Mouse (Mus musculus) lung, postnatal 0 days (tissue): ENCODE measurements at regions not wholly inside any gene's neighbourhood (a gene's known extent, or its start where the extent isn't known, plus 50 kb on each side); places are given as distances from the start of the nearest gene placed in this dataset.

Experiments
- ATAC-seq: fragments of 200-750 bp; cut with Nextera tagmentation; 2 replicates; pipeline ENCODE4 v1.8.0; 2017; ENCODE audit warnings: moderate library complexity
- DNase-seq: peaks from one replicate; pipeline ENCODE4 v3.0.0-alpha.2; 2016; ENCODE audit warnings: low spot score
- H3K27ac ChIP-seq: fragments of 300-500 bp; sonication (generic); 2 replicates; pipeline ENCODE4 v1.5.1; 2014; ENCODE audit warnings: antibody characterized with exemption, mild to moderate bottlenecking, low read length, mixed read lengths
- H3K27me3 ChIP-seq: fragments of 300-500 bp; sonication (generic); replicated peaks from 2 replicates; pipeline ENCODE4 v1.6.1; 2014; ENCODE audit warnings: low read length, mixed read lengths; ENCODE audit not compliant: insufficient read depth
- H3K36me3 ChIP-seq: fragments of 300-500 bp; sonication (generic); 2 replicates; pipeline ENCODE4 v1.6.1; 2014; ENCODE audit warnings: low read length, mixed read lengths; ENCODE audit not compliant: insufficient read depth
- H3K4me1 ChIP-seq: fragments of 300-500 bp; sonication (generic); 2 replicates; pipeline ENCODE4 v1.6.1; 2014; ENCODE audit warnings: antibody characterized with exemption, low read depth, low read length, mixed read lengths; ENCODE audit not compliant: insufficient read depth
- H3K4me2 ChIP-seq: fragments of 300-500 bp; sonication (generic); replicated peaks from 2 replicates; pipeline ENCODE4 v1.6.1; 2014; ENCODE audit warnings: low read depth, mild to moderate bottlenecking, low read length, moderate library complexity, mixed read lengths
- H3K4me3 ChIP-seq: fragments of 300-500 bp; sonication (generic); 2 replicates; pipeline ENCODE4 v1.5.1; 2014; ENCODE audit warnings: low read depth, low read length
- H3K9ac ChIP-seq: fragments of 300-500 bp; sonication (generic); replicated peaks from 2 replicates; pipeline ENCODE4 v1.6.1; 2014; ENCODE audit warnings: low read depth, mild to moderate bottlenecking
- H3K9me3 ChIP-seq: fragments of 300-500 bp; sonication (generic); 2 replicates; pipeline ENCODE4 v1.6.1; 2016; ENCODE audit warnings: low read length, mixed read lengths
- CTCF ChIP-seq: IDR thresholded peaks from 2 replicates; pipeline ENCODE4 v1.5.1; 2016; ENCODE audit warnings: antibody characterized with exemption, mild to moderate bottlenecking
- EP300 ChIP-seq: IDR thresholded peaks from 2 replicates; pipeline ENCODE4 v1.6.1; 2016; ENCODE audit warnings: antibody characterized with exemption, mild to moderate bottlenecking, control low read depth
- WGBS: fragments of 180-500 bp; shearing (Covaris S2); extraction: QIAGEN DNeasy Blood & Tissue Kit; methylation state at CpG from one replicate; pipeline ENCODE4 v1.1.7; 2014; 5-methylcytosine and 5-hydroxymethylcytosine counted together

- Histone ChIP-seq H3K36me3 (no peaks in the 10 kb centered on the region), H3K27me3 (no peaks in the 10 kb centered on the region), H3K9me3 (no peaks in the 10 kb centered on the region), H3K4me1 (no peaks in the 10 kb centered on the region), H3K9ac (no peak overlapping the region), H3K4me3 (no peak overlapping the region), H3K4me2 (no peak overlapping the region), H3K27ac (no peak overlapping the region)
- TF ChIP-seq EP300: no peak
- no peak for TF ChIP-seq CTCF
- DNase-seq (no peak), ATAC-seq (no peak)
- 21% methylated on average over 1 of the region's 1 CpGs for WGBS
Observed at GRCm38 (mm10) chr3:132510240-132510639, 119.4 kb upstream of the Gimd1 start.

GRCm38 (mm10) chr3:132512526-132513102, 117.0 kb upstream of the Gimd1 start:
- DNase-seq (no peak), ATAC-seq (no peak)
- Histone ChIP-seq H3K4me2 (no peak overlapping the region), H3K27me3 (no peaks in the 10 kb centered on the region), H3K27ac (no peak overlapping the region), H3K4me3 (no peak overlapping the region), H3K9me3 (no peaks in the 10 kb centered on the region), H3K36me3 (no peaks in the 10 kb centered on the region), H3K9ac (no peak overlapping the region), H3K4me1 (no peaks in the 10 kb centered on the region)
- TF ChIP-seq EP300 (no peak), CTCF (no peak)
- 76% methylated on average over 8 of the region's 8 CpGs for WGBS

- ATAC-seq: no peak
- H3K4me2 ChIP-seq: no peak overlapping the region
- H3K27me3 ChIP-seq: no peaks in the 10 kb centered on the region
- no peak overlapping the region for H3K4me3 ChIP-seq
- H3K9me3 ChIP-seq: no peaks in the 10 kb centered on the region
- H3K9ac ChIP-seq: no peak overlapping the region
- no peaks in the 10 kb centered on the region for H3K36me3 ChIP-seq
- no peaks in the 10 kb centered on the region for H3K4me1 ChIP-seq
- 74% methylated on average over 4 of the region's 4 CpGs for WGBS
- DNase-seq: no peak
- H3K27ac ChIP-seq: no peak overlapping the region
- TF ChIP-seq EP300 (no peak), CTCF (no peak)
Observed at GRCm38 (mm10) chr3:132533323-132533904, 96.2 kb upstream of the Gimd1 start.

DNA sequence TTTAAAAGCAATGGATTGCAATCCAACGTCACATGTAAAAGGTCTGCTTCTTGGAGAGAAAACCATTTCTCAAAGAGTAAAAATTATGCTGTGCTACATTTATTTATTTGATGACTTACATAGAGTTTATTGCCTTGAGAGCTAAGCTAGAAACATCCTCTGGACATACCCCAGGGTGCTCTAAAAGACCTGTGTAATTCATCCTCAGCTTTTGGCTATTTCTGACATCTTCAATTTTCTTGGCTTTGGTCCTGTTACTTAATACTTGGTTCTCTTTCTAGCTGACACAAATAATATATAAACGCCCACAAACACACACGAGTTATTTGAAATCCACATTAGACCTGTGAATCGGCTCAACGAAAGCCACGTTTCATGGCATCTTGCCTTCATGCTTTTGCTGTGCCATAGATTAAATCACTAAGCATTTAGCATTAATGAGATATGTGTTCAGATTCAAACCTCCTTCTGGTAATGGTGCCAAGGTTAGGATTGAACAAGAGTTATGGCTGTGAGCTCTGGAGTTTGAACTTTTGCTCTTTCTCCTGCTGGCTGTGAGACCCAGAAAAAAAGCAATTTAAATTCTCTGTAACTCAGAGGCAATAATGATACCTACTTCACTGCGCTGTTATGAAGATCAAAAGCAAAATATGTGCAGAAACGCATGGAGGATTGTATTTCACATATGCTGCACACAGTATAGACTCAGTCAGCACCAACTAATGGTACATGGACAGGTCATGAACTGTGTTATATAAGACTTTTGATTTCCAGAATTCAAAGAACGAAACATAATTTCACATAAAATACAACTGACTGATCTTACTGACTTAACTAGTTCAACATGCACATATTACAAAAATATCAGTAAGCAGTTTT, 89.6 kb upstream of the Gimd1 start:
- Histone ChIP-seq H3K9ac (no peak overlapping the region), H3K27ac (no peak overlapping the region), H3K4me3 (no peak overlapping the region), H3K9me3 (no peaks in the 10 kb centered on the region), H3K4me2 (no peak overlapping the region), H3K27me3 (no peaks in the 10 kb centered on the region), H3K36me3 (no peaks in the 10 kb centered on the region), H3K4me1 (no peaks in the 10 kb centered on the region)
- no peak for DNase-seq
- TF ChIP-seq EP300 (no peak), CTCF (no peak)
- no peak for ATAC-seq
- 86% methylated on average over 9 of the region's 9 CpGs for WGBS

GRCm38 (mm10) chr3:132551238-132551808, 78.3 kb upstream of the Gimd1 start:
- H3K4me1 ChIP-seq: no peaks in the 10 kb centered on the region
- WGBS: 78% methylated on average over 6 of the region's 6 CpGs
- H3K4me2 ChIP-seq: no peak overlapping the region
- no peaks in the 10 kb centered on the region for H3K9me3 ChIP-seq
- H3K9ac ChIP-seq: no peak overlapping the region
- no peak overlapping the region for H3K4me3 ChIP-seq
- H3K27ac ChIP-seq: no peak overlapping the region
- no peaks in the 10 kb centered on the region for H3K36me3 ChIP-seq
- TF ChIP-seq EP300 (no peak), CTCF (no peak)
- ATAC-seq (no peak), DNase-seq (no peak)
- no peaks in the 10 kb centered on the region for H3K27me3 ChIP-seq

DNA sequence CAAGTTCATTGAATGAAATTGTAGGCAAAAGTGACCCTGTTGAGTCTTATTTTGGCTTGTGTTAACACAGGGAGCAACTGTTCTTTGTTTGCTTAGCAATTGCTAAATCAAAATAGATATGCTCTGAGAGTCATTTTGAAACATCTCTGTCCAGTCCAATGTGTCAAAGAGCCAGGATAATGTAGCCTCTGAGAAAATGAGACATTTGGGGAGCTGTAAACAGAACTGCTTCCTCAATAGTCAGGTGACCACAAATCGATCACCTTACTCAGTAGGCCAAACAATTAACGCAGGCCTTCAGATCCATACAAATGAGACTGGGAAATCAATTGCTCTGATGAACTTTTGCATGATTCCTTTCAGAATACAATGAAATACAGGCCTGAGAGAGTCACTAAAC, 63.9 kb upstream of the Gimd1 start:
- Histone ChIP-seq H3K9ac (no peak overlapping the region), H3K4me2 (no peak overlapping the region), H3K4me1 (no peaks in the 10 kb centered on the region), H3K27me3 (no peaks in the 10 kb centered on the region), H3K36me3 (no peaks in the 10 kb centered on the region), H3K4me3 (no peak overlapping the region), H3K9me3 (no peaks in the 10 kb centered on the region), H3K27ac (no peak overlapping the region)
- no peak for ATAC-seq
- DNase-seq: no peak
- TF ChIP-seq CTCF: no peak
- no peak for TF ChIP-seq EP300
- 93% methylated on average over 2 of the region's 2 CpGs for WGBS
